Mouse (Mus musculus) heart, adult 9 months (tissue): ENCODE data around the gene Stac3.

ENCODE experiments used
- DNase-seq, 2 experiments: peaks; one replicate each; pipeline ENCODE4 v3.0.0; 2022; ENCODE audit warnings: low spot score in 2 of 2

The Stac3 gene

DNA sequence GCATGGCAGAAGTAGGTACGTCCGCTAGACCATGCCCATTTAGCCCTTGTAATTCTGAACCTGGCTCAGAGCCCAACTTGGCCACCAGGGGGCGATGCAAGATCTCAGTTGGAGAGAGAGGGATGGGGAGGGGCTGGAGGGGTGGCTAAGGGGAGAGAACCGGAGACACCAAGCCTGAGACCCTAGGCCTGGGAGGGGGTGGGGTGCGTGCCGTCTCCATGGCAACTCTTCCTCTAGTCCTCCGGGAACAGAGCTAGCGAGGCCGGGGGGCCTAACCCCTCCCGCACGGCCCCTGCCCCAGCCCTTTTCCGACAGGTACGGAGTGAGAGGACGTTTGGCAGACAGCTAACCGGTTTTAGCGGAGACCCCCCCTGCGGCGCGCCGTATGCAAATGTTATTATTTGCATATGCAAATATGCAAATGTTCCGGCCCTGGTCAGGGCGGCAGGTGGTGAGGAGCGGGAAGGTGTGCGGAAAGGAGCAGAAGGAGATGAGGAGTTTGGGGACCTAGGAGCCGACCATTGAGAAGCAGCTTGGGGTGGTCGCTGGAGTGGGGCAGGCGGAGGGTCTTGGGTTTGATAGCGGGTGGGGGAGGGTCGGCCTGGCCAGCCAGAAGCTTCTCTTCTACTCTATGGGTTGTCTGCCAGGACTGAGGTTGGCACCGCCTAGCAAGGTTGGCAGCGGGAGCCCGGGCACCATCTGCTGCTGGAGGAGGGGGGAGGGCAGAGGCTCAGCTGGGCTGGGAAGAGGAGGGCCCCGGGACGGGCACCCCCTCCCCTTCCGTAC lies 7.8 kb downstream of the Stac3 start:
- DNase-seq, result peak; percentile 53 to 61

DNA sequence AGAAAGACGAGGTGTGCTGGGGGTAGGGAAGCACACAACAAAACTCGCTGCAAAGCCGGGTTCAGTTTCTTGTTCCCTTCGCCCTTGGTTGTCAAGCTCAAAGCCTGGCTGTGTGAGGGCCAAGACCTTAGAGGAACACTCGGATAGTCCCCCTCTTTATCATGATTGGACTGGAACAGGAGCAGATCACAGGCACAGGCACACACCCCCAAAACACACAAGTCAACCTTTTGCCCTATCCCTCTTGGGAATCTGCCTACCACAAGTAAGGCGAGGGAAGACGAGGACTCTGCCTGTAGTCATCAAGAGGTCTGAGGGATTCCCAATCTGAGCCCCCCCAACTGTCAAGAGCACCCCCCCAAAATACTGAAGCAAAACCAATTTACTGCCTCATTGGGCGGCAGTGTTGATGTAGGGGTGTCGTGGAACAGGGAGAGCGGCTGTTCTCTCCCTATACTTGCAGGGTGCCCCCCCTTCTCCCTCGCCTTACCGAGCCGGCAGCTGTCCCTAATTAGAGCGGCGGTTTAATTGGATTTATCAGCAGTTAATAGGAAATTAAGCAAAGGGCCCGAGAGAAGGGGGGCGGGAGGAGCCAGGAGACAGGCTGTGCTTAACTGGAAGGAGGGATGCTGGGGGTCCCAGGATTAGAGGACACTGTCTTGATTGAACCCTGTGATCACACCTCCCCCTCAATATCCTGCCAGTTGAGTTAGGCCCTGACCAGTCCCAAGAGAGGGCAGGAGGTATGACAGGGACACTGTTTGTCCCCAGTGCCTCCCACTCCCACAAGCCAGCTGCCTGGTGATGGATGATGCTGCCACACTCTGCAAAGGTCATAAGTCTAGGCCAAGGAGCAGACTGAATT lies 8.6 kb downstream of the Stac3 start:
- no peak for DNase-seq

DNA sequence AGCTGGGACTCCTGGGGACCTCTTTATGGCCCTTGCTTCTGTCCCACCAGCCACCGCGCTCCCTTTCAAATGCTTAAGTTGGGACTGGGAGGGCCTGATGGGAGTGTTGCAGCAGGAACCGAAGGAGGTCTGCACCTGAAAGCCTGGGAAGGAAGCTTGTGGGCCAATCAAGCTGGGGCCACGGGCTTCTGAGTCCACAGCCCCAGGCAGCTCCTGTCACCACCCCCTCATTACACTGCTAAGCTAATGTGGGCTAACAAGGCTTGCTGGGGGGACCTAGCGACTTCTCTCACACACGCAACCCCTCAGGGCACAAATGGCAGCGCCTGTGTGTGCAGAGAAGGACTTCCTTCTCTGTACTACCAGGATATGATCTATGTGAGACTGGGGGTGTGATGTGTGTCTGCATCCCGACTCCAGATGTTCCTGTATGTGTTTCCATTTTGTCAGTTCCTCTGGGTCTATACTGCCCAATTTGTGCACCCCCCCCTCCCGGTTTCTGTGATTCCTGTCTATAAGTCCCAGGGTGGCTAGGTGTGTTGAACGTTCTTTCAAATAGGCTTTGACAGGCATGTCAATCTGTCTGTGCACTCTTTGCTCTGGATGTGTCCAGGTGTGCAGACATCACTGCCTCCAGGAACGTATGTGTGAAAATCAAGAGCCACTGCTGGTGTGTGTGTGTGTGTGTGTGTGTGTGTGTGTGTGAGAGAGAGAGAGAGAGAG lies 9.6 kb downstream of the Stac3 start:
- no peak for DNase-seq

DNA sequence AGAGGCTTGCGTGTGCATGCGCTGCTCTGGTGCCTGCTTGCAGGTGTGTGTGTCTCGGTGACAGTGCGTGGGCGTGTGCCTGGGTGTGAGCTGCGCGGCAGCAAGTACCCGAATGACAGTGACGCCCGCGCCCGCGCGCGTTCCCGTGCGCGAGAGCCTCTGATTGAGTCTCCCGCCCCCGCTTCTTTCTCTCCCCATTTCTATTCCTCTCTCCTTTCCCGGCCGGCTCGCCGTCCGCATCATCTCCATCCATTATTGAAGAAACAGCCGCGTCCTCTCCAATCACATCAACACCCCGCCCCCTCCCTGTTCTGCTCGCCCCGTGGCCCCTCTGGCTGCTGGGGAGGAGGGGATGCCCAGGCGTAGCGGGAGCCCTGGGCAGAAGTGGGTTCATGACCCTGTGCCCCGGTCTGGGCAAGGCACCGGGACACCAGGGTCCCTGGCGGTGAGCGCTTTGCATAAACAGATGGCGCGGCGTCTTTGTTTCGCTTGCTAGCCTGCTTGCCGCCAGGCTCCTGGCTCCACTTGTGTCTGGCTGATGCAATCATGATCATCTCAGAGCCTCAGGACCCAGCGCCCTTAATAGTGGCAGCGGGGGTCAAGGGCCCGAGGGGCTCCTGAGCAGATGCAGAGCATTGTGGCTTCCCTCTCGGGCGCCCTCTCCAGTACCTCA lies 10.3 kb downstream of the Stac3 start:
- DNase-seq, result no peak

DNA sequence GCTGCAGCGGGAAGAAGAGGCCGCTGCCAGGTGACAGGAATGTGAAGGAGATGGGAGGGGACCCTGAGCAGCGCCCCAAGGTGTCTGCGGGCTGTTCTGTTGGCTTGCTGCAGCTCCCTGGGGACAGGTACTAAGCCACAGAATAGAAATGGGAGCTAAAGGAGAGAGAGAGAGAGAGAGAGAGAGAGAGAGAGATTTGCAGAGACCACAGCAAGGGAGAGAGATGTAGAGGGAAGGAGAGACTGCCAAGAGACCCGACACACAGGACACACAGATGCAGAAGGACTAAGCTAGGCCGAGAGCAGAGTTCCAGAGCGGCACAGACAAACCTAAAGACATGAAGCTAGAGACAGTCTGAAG lies 10.8 kb downstream of the Stac3 start:
- no peak for DNase-seq

DNA sequence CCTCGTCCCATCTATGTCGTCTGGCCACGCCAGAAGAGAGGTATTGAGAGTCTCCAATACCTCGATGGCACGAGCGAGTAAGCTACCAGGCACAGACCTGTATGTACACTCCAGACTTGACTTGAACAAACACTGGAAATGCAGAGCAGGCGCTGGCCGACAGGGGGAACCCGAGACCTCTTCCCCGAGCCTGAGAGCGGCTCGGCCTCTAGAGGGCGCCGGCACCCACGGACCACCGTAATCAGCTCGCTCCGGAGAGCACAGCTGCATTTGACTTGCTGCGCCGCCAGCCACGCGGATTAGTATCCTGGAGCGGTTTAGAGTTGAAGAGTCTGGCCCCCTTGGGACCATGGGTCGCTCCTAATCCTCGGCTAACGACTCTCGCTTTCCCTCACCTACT lies 11.3 kb downstream of the Stac3 start:
- DNase-seq, result peak; percentile 82 to 94

DNA sequence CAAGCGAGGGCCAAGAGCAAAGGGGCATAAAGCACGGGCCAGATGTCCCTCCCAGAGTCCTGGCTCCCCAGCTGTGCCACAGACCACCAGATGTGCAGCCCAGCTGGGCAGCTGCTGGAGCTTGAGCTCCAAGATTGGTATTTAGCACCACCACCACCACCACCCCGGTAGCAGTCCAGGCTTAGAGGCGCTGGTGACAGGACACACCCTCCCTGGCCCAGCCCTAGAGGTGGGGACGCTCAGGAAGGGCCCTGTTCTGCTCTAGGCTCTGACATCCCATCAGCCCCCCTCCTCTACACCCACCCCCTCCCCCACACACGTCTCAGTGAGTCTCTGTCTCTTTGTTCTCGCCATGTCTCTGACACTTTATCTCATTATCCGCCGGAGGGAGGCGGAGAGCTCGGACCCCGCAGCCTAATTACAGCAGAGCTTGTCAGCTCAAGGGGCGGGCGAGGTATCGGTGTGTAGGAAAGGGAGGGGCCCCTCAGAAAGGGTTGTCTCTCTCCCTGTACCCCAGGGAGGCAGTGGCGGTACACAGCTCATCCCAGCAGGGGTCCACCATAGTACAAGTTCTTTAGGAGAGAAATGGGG lies 12.1 kb downstream of the Stac3 start:
- DNase-seq, result no peak

DNA sequence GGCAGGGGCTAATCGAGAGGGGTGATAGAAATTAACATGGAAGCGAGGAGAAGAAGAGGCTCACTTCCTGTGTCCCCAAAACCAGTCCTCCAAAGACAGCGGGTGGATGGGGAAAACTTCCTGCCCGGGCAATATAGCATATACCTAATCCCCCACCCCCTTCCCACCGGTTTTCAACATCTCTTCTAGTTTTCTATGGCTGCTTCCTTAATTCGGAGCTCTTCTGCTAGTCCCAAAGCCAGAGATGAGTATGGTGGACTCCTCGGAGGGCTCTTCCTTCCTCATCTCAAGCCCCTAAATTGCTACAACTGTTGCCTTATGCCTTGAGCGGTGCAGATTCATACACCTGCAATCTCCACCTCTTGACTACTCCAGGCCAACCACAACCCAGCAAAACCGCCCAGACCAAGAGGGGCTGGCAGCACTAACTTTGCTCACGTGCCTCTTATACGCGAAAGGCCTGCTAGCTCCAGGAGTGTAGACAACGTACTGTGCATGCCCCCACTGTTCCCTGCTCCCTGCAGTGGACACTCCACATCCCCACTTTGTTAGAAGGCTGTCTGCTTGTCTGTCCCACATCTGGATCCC lies 12.7 kb downstream of the Stac3 start:
- no peak for DNase-seq

DNA sequence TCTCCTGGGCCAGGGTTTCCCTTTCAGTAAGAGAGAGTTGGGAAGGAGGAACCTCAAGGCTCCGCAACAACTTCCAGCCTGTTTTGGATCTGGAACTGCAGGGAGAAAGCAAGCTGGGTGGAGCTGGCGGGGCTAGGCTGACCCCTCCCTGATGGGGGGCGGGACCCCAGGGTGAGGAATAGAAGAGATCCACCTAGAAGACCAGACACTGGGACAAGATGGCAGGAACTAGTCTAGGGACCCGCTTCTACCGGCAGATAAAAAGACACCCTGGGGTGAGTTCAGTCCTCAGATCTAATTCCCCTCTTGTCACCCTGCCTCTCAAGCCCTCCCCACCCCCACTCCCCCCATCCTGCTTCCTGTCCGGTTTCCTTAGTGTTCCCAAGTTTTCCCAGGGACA lies 13.3 kb downstream of the Stac3 start, which contains the start of gene Ndufa4l2:
Gene Ndufa4l2, plus strand, starts transcription at position 204 of the 400 bp plus-strand sequence.
- peak; percentile 68 to 81 for DNase-seq

DNA sequence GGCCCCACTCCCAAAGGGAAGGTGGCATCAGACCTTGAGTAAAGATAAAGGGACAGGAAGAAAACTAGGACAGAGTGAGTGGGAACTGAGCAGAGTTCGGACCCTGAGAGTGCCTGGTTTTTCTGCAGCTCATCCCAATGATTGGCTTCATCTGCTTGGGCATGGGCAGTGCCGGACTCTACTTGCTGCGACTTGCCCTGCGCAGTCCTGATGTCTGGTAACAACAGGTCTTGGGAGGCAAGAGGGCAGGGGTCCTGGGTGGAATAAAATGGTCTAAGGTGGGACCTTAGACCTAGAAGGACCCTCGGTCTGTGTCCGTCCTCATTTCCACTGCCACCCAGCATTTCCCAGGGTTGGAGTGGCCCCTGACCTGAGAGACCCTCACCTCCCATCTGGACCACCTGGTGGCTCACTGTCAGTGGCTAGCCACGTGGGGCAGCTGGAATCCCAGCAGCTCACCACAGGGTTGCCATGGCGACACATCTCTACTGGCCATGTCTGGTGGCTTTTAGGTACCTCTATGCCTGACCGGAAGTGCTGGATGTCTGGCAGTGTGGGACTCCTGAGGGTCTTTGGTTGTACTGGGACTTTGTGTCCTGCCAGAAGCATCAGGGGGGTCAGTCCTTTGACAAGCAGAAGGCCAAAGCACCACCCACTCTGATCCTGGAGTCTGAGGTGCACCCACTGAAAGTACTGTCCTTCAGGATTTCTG lies 13.9 kb downstream of the Stac3 start:
- no peak for DNase-seq

DNA sequence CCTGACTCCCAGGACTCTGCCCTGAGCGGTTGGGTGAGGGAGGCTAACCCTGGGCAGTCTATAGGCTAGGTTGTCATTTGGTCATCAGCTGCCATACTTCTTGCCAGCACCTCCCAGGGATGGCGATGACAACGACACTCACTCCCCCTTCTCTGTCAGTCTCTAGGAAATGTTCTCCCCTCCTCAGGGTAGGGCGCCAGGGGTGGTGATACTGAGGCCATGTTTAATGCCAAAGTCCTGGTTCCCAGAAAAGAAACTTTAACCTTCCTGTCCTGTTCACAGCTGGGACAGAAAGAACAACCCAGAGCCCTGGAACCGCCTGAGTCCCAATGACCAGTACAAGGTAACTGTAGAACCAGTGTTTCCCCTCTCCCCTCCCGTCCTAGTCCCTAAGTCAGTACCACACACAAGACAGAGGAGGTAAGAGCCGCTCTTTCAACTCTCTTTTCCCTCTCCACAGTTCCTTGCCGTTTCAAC lies 14.5 kb downstream of the Stac3 start:
- DNase-seq, result no peak

DNA sequence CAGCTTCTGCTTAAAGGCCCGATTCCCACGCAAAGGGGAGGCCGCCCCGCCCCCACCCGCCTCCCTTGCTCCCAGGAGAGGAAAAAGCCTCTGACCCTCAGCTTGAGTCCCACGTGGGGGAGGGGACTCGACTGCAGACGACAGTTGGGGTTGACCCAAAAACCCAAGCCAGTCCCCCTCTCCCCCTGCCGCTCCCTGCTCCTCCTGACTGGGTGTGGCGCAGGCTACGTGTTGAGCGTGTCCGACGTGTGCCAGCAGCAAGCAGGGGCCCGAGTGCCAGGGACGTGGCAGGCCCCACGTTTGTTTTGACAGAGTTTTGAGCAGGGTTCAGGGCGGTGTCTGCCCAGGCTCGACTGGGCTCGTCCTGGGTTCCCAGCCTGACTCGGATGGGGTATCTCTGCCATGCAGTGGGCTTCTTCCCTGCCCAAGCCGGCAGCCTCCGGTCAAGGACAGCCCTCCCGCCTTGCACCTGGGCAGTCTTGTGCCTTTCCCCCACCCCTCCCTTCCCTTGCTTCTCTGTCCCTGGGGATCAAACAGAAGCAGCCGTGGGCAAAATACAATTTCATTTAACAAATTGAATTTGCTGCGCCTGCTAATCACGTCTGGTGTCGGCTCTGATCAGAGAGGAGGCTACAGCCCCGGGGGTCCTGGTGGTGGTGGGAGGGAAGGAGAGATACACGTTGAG lies 15.2 kb downstream of the Stac3 start:
- peak; percentile 55 to 56 for DNase-seq

DNA sequence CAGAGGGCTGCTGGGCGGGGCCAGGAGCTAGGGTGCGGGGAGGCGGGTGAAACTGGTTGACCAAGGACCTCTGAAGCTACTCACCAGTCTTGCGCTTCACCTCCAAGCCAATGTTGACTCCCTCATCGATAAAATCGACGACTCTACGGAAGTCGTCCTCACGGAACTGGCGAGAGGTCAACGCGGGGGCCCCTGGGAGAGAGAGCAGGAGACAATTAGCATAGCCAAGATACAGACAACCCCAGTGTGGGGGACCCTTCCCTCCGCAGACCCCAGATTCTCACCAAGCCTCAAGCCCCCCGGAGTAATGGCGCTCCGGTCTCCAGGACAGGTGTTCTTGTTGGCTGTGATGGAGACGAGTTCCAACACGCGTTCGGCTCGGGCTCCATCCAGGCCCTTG lies 16.5 kb downstream of the Stac3 start:
- DNase-seq, result no peak

DNA sequence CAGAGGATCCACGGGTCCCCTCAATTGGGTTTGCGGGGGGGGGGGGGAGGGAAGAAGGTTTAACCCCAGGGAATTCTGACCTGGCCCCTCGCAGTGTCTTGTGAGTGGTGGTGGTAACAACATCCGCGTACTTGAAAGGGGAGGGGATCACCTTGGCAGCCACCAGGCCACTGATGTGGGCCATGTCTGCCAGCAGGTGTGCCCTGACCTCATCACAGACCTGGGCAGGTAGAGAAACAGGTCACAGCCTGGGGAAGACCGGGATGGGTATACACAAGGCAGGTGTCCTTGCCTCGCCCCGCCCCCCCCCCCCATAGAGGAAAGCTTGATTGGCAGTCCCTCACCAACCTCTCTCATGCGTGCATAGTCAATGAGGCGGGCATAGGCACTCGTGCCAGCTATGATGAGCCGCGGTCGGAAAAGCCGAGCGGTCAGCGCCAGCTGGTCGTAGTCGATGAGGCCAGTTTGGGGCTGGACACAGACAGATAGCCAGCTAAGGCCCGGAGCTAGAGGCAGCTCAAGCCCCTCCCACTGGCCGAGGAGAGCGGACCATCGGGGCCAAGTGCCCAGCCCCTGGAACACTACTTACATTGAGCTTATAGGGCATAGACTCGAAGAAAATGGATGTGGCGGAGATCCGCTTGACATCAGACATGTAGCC lies 17.7 kb downstream of the Stac3 start:
- DNase-seq, result no peak

DNA sequence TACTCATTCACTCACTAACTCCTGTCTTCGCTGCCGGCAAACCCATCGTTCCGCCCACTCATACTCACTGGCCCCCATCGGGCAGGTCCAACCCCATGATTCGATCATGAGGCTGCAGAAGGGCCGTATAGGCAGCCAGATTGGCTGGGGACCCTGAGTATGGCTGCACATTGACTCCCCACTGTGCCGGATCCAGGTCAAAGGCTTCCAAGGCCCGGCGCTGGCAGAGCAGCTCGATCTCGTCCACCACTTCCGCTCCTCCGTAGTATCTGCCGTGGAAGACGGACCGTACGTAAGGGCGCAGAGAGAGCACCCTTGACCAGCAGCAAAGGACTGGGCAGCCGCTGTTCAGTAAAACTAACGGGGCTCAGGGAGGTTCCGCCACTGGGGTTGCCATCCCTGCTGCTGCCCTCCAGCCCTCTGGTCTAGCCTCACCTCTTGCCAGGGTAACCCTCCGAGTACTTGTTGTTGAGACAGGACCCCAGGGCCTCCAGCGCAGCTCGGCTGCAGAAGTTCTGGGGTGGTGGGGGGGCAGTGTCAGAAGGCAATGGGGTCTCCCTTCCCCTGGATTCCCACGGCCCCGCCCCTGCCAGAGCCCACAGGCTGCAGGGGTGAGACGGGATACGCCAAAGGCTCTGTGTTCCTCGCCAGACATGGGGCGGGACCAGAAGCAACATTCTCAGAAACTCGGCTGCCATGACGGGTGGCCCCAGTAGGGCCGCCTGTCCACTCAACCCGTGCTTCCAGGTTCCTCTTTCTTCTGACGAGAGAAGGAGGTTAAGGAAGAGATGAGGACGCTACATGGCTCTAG lies 18.6 kb downstream of the Stac3 start:
- DNase-seq, result no peak

DNA sequence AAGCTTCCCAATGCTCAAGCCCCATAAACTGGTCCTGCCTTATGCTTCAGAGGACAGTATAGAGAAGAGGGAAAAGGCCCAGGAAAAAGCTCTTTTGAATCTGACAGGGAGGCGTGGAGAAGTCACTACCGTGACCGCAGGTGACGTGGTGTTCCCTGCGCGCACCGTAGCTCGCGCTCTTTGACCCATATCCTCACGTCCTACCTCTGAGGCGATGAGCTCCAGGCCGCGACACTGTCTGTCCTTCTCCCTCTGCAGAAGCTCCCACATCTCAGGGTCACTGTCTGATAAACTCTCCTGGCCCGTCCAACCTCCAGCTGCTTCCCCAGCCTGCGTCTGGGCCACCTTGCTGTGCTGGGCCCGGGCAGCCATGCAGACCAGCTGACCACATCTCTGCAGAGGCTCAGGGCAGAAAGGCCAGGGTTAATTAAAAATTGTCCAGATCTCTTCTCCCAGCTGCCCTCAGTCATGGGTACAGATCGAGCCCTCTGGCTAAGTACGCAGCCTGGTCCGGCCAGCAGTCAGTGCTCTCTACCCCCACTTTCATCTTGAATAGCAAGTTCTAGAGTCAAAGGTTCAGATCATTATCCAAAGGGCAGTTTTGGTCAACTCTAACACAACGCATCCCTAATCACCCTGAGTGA lies 19.4 kb downstream of the Stac3 start:
- no peak for DNase-seq

DNA sequence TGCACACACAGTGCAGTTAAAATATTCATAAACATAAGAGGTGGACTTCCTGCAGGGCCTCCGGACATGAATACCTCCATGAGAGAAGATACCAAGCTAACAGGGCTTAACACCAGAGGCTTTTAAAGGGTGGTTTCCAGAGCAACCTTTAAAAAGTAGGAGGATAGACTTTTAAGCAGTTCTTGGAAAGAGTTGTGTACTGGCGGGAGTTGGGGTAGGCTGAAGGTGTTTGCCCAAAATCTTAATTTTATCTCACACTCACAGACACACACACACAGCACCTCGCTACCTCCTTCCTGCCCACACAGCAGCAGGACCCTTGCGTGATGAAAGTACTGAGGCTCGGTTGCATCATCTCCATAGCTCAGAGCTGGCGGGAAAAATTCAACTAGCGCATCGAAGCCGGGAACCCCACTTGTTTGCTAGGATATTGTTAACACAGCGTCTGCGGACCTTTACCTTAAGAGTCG lies 20.2 kb downstream of the Stac3 start:
- no peak for DNase-seq
